Mouse (Mus musculus) erythroblast, embryonic 14.5 days (primary cell): ENCODE data around the gene Tbc1d10c.

Source experiments
- GATA1 ChIP-seq: IDR thresholded peaks from 2 replicates; pipeline ENCODE4 v1.6.1; 2012; ENCODE audit warnings: low read length, inconsistent platforms, mixed read lengths
- TAL1 ChIP-seq: IDR thresholded peaks from 3 replicates; pipeline ENCODE4 v1.6.1; 2012; ENCODE audit warnings: low read length, inconsistent platforms, mixed read lengths

- TF ChIP-seq GATA1: no peak
- TF ChIP-seq TAL1: no peak
Measured at GRCm38 (mm10) chr19:4148819-4149218, 42.3 kb downstream of the Tbc1d10c start.
